Mouse (Mus musculus): ENCODE data around the gene Asgr1. TPM values are rescaled to one million over a fixed set of nuclear protein-coding genes. Genes with fewer than 3 reads are reported as not detected.

The Asgr1 gene
- polyA plus RNA-seq, 1 experiment from 2014 or later, result 2.8 TPM

GRCm38 (mm10) chr11:70017199-70017767, 36.6 kb upstream of the Asgr1 start:
- peak overlapping the region; percentile 89 for H3K4me2 ChIP-seq
- H3K4me1 ChIP-seq (replicated peaks), result peaks cover 61% of the 10 kb centered on the region
- no peaks in the 10 kb centered on the region for H3K9me3 ChIP-seq
- 46% methylated on average over 7 of the region's 7 CpGs for WGBS
- H3K27me3 ChIP-seq, result no peaks in the 10 kb centered on the region
- ATAC-seq (ENCODE audit: low FRiP score, low read depth), result no peak
- H3K27ac ChIP-seq (replicated peaks), result peak overlapping the region; percentile 94
- H3K36me3 ChIP-seq, result peaks cover 10% of the 10 kb centered on the region
- H3K9ac ChIP-seq, result peak overlapping the region; percentile 86; the same call in 1 of the 2 replicates
- H3K4me3 ChIP-seq, result peak overlapping the region; percentile 54

- ATAC-seq (ENCODE audit: low FRiP score, low read depth), result no peak
- H3K9ac ChIP-seq, result peak overlapping the region; percentile 86
- WGBS, result 2% methylated on average over 21 of the region's 25 CpGs
Observed at GRCm38 (mm10) chr11:70018131-70018990, 35.5 kb upstream of the Asgr1 start.

GRCm38 (mm10) chr11:70019495-70020021, 34.3 kb upstream of the Asgr1 start:
- Histone ChIP-seq H3K36me3 (no peaks in the 10 kb centered on the region), H3K27me3 (no peaks in the 10 kb centered on the region), H3K4me2 (peak overlapping the region; percentile 89), H3K9me3 (no peaks in the 10 kb centered on the region), H3K27ac (replicated peaks) (peak overlapping the region; percentile 94), H3K4me3 (peak overlapping the region; percentile 54), H3K9ac (peak overlapping the region; percentile 86), H3K4me1 (replicated peaks) (peaks cover 75% of the 10 kb centered on the region)
- 8% methylated on average over 2 of the region's 2 CpGs for WGBS
- ATAC-seq (ENCODE audit: low FRiP score, low read depth), result no peak

More at GRCm38 (mm10) chr11:70018131-70018990, 35.5 kb upstream of the Asgr1 start:
- H3K4me2 ChIP-seq, result peak overlapping the region; percentile 89
- H3K36me3 ChIP-seq, result no peaks in the 10 kb centered on the region
- peaks cover 72% of the 10 kb centered on the region for H3K4me1 ChIP-seq (replicated peaks)
- H3K9me3 ChIP-seq, result no peaks in the 10 kb centered on the region
- no peaks in the 10 kb centered on the region for H3K27me3 ChIP-seq
- H3K4me3 ChIP-seq, result peak overlapping the region; percentile 54
- peak overlapping the region; percentile 94 for H3K27ac ChIP-seq (replicated peaks)

- Histone ChIP-seq H3K27me3 (no peaks in the 10 kb centered on the region), H3K36me3 (no peaks in the 10 kb centered on the region), H3K9me3 (no peaks in the 10 kb centered on the region), H3K4me1 (replicated peaks) (peaks cover 76% of the 10 kb centered on the region), H3K9ac (peak overlapping the region; percentile 26), H3K4me3 (peak overlapping the region; percentile 54), H3K4me2 (peak overlapping the region; percentile 89), H3K27ac (replicated peaks) (peak overlapping the region; percentile 94)
- ATAC-seq (ENCODE audit: low FRiP score, low read depth), result no peak
- 21% methylated on average over 7 of the region's 8 CpGs for WGBS
Observed at GRCm38 (mm10) chr11:70020022-70020631, 33.8 kb upstream of the Asgr1 start.

- H3K36me3 ChIP-seq, result no peaks in the 10 kb centered on the region
- H3K27ac ChIP-seq (replicated peaks), result peak overlapping the region; percentile 94
- peak overlapping the region; percentile 26 for H3K9ac ChIP-seq
- H3K27me3 ChIP-seq, result no peaks in the 10 kb centered on the region
- WGBS, result under 1% methylated on average over 8 of the region's 8 CpGs
- peaks cover 79% of the 10 kb centered on the region for H3K4me1 ChIP-seq (replicated peaks)
- peak overlapping the region; percentile 54 for H3K4me3 ChIP-seq
- H3K9me3 ChIP-seq, result no peaks in the 10 kb centered on the region
- ATAC-seq (ENCODE audit: low FRiP score, low read depth), result peak; percentile 68
- H3K4me2 ChIP-seq, result peak overlapping the region; percentile 89
Observed at GRCm38 (mm10) chr11:70020731-70021263, 33.1 kb upstream of the Asgr1 start.

- no peaks in the 10 kb centered on the region for H3K9me3 ChIP-seq
- peak overlapping the region; percentile 94 for H3K27ac ChIP-seq (replicated peaks)
- H3K9ac ChIP-seq, result peak overlapping the region; percentile 26
- peak overlapping the region; percentile 89 for H3K4me2 ChIP-seq
- H3K27me3 ChIP-seq, result no peaks in the 10 kb centered on the region
- ATAC-seq (ENCODE audit: low FRiP score, low read depth), result peak; percentile 73
- no peaks in the 10 kb centered on the region for H3K36me3 ChIP-seq
- peaks cover 86% of the 10 kb centered on the region for H3K4me1 ChIP-seq (replicated peaks)
- under 1% methylated on average over 40 of the region's 40 CpGs for WGBS
- peak overlapping the region; percentile 54 for H3K4me3 ChIP-seq
Observed at GRCm38 (mm10) chr11:70021264-70022132, 32.4 kb upstream of the Asgr1 start.

GRCm38 (mm10) chr11:70023481-70024150, 30.3 kb upstream of the Asgr1 start:
- Histone ChIP-seq H3K27me3 (no peaks in the 10 kb centered on the region), H3K27ac (replicated peaks) (peak overlapping the region; percentile 64), H3K9ac (peak overlapping the region; percentile 47), H3K4me3 (peak overlapping the region; percentile 41), H3K9me3 (no peaks in the 10 kb centered on the region), H3K4me2 (peak overlapping the region; percentile 59), H3K4me1 (replicated peaks) (peaks cover 94% of the 10 kb centered on the region), H3K36me3 (no peaks in the 10 kb centered on the region)
- no peak for ATAC-seq (ENCODE audit: low FRiP score, low read depth)
- WGBS, result 4% methylated on average over 23 of the region's 29 CpGs

GRCm38 (mm10) chr11:70024151-70024514, 29.8 kb upstream of the Asgr1 start:
- no peaks in the 10 kb centered on the region for H3K27me3 ChIP-seq

GRCm38 (mm10) chr11:70026689-70027088, 27.2 kb upstream of the Asgr1 start:
- no peak for ATAC-seq (ENCODE audit: low FRiP score, low read depth)
- peaks cover 91% of the 10 kb centered on the region for H3K4me1 ChIP-seq (replicated peaks)
- H3K9me3 ChIP-seq, result no peaks in the 10 kb centered on the region
- H3K4me3 ChIP-seq, result peak overlapping the region; percentile 29
- peak overlapping the region; percentile 13; the same call in 1 of the 2 replicates for H3K9ac ChIP-seq
- H3K4me2 ChIP-seq, result peak overlapping the region; percentile 66
- H3K27me3 ChIP-seq, result no peaks in the 10 kb centered on the region
- 6% methylated on average over 19 of the region's 19 CpGs for WGBS
- peaks cover 8% of the 10 kb centered on the region for H3K36me3 ChIP-seq
- peak overlapping the region; percentile 96 for H3K27ac ChIP-seq (replicated peaks)

More at GRCm38 (mm10) chr11:70024151-70024514, 29.8 kb upstream of the Asgr1 start:
- peak overlapping the region; percentile 47 for H3K9ac ChIP-seq
- ATAC-seq (ENCODE audit: low FRiP score, low read depth), result no peak
- H3K27ac ChIP-seq (replicated peaks), result peak overlapping the region; percentile 64
- peak overlapping the region; percentile 41 for H3K4me3 ChIP-seq
- H3K36me3 ChIP-seq, result no peaks in the 10 kb centered on the region
- peak overlapping the region; percentile 59 for H3K4me2 ChIP-seq
- WGBS, result 9% methylated on average over 6 of the region's 6 CpGs
- H3K4me1 ChIP-seq (replicated peaks), result peaks cover 95% of the 10 kb centered on the region
- H3K9me3 ChIP-seq, result no peaks in the 10 kb centered on the region

GRCm38 (mm10) chr11:70027397-70027796, 26.5 kb upstream of the Asgr1 start:
- WGBS, result 33% methylated on average over 9 of the region's 9 CpGs
- no peaks in the 10 kb centered on the region for H3K27me3 ChIP-seq

More at GRCm38 (mm10) chr11:70027397-70027796, 26.5 kb upstream of the Asgr1 start:
- ATAC-seq (ENCODE audit: low FRiP score, low read depth), result no peak
- Histone ChIP-seq H3K9me3 (no peaks in the 10 kb centered on the region), H3K4me1 (replicated peaks) (peaks cover 84% of the 10 kb centered on the region), H3K9ac (peak overlapping the region; percentile 13; the same call in 1 of the 2 replicates), H3K4me2 (peak overlapping the region; percentile 66), H3K27ac (replicated peaks) (peak overlapping the region; percentile 96), H3K4me3 (peak overlapping the region; percentile 29), H3K36me3 (peaks cover 15% of the 10 kb centered on the region)
